Mouse (Mus musculus) CH12.LX (cell line): Measurements from ENCODE around the gene Lrrc9.

Experiments used
- CTCF ChIP-seq, 2 experiments: IDR thresholded peaks in 1 of 2; conservative IDR thresholded peaks in 1 of 2; 2 replicates each; pipeline ENCODE4 v1.5.1; 2011 to 2012; ENCODE audit warnings: low read depth in 2 of 2, low read length in 2 of 2, improper control_type of control experiment in 1 of 2, inconsistent platforms in 1 of 2, mild to moderate bottlenecking in 1 of 2, moderate library complexity in 1 of 2
- GABPA ChIP-seq: IDR thresholded peaks from 2 replicates; pipeline ENCODE4 v1.6.1; 2012; ENCODE audit warnings: low read depth, low read length, improper control_type of control experiment, inconsistent platforms; ENCODE audit not compliant: insufficient replicate concordance
- MAFK ChIP-seq: IDR thresholded peaks from 2 replicates; pipeline ENCODE4 v1.6.1; 2011; ENCODE audit warnings: low read length, improper control_type of control experiment; ENCODE audit not compliant: insufficient replicate concordance
- MXI1 ChIP-seq: IDR thresholded peaks from 2 replicates; pipeline ENCODE4 v1.6.1; 2011; ENCODE audit warnings: mild to moderate bottlenecking, low read depth, low read length, improper control_type of control experiment
- MYC ChIP-seq: IDR thresholded peaks from 2 replicates; pipeline ENCODE4 v1.6.1; 2011; ENCODE audit warnings: low read depth, mild to moderate bottlenecking, improper control_type of control experiment, low read length
- POLR2A ChIP-seq: IDR thresholded peaks from 2 replicates; pipeline ENCODE4 v1.6.1; 2011; ENCODE audit warnings: low read depth, mild to moderate bottlenecking, improper control_type of control experiment, low read length
- ZMIZ1 ChIP-seq: IDR thresholded peaks from 2 replicates; pipeline ENCODE4 v1.6.1; 2012; ENCODE audit warnings: low read depth, mild to moderate bottlenecking, inconsistent platforms, low read length, improper control_type of control experiment

- TF ChIP-seq MAFK, result no peak
- no peak for TF ChIP-seq POLR2A
- TF ChIP-seq MYC, result no peak
- TF ChIP-seq CTCF (conservative IDR thresholded peaks at IDR 0.05 in 1 of 2, IDR thresholded peaks at IDR 0.05 in 1 of 2; ENCODE audit: low read depth in 2 of 2, low read length in 2 of 2), result no peak
- TF ChIP-seq ZMIZ1, result no peak
- no peak for TF ChIP-seq GABPA
- TF ChIP-seq MXI1, result no peak
These were observed 49.5 kb downstream of the Lrrc9 start for GRCm38 (mm10) chr12:72491063-72491719.
